Mouse (Mus musculus): ENCODE results near the gene Pcdh7.

The Pcdh7 gene

DNA sequence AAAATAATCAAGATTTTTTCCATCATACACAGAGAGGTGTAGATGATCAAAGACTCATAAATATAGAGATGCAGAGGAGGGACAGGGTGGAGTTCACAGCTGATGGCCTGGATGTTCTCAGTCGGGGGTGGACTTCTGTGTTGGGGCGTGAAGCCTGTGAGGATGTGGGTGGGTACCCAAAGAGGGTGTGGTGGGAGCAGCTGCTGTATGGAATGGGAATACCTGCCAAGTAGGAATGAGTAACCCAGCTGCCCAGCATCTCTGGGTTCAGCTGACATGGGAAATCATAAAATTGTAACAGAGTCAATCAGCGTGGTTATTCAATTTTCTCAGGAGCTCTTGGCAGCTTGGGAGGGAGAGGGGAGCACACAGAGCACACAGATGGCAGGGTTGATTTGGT lies 85.3 kb downstream of the Pcdh7 start:
- DNase-seq: no peak

DNA sequence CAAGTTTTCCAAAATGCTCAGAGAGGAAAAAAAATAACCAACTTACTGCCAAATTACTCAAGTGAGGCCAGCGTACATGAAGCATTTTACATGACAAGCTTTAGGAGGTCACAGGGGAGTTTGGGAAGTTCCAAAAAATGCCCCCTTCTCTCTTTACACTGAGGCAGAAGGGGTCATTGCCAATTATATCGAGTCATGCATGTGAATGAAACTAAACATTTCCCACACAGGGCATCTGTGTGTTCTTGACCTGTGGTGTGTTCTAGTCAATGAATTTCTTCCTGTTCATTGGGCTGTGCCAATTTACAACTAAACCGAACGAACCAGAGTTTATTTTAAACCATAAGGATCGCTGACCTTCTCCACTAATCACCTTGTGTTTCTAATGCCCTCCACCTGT lies 86.1 kb downstream of the Pcdh7 start:
- no peak for DNase-seq

DNA sequence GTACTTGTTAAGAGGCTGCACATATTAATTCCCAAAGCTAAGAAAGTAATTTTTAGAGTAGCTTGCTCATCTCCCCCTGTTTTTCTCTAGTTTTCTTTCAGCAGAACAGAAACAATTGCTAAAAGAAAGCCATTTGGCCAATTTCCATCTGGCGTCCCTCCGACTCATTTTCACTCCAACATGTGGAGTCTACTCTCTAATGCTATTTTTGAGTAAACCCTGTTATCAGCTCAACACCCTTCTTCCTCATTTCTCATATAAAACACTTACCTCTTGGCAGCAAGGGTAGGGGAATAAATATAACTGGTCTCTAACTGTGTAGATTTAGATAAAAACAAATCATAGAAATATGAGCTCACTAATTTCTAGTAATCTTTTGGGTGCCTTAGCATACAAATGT lies 89.6 kb downstream of the Pcdh7 start:
- DNase-seq: no peak

DNA sequence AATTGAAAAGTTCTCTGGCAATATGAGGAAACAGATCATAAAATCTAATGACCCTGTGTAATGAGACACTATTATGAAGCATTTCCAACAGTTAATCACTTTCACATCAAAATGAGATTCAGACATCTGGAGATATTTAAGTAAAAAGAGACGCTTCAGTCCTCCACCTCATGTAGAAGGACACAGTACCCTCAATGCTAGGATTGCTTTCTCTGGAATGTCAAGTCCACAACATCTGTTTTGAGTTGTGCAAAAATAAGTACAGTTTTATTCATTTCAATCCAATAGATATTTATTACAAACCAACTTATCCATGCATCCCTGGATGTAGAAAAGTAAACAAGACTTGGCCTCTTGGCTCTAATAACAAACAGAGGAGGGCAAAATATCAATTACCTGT lies 92.9 kb downstream of the Pcdh7 start:
- no peak for DNase-seq

DNA sequence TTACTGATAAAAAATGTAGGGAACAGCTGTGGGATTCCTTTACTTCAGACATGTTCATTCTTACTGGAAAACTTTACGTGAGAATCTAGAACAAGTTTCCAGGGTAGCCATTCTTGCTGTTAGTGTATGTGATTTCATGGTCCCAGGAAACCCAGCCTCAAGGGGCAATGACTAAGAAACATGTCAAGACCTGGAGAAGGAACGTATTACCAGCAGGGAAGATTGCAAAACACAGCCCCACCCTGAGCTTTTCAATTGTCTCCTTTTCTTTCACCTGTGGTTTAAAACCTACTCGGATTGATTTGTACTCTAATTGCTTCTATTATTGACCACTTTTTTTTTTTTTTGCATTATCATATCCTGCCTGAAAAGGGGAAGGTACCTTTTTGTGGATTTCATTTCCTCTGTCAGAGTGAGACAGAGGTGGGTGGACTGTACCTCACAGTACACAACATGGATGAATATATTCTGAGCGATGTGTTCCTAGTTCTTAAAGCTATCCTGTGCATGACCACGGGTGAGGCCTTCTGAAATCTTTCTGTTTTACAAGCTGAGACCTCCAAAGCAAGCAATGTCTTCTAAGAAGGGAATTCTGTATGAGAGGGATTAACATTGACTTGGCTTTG lies 98.3 kb downstream of the Pcdh7 start:
- no peak for DNase-seq

DNA sequence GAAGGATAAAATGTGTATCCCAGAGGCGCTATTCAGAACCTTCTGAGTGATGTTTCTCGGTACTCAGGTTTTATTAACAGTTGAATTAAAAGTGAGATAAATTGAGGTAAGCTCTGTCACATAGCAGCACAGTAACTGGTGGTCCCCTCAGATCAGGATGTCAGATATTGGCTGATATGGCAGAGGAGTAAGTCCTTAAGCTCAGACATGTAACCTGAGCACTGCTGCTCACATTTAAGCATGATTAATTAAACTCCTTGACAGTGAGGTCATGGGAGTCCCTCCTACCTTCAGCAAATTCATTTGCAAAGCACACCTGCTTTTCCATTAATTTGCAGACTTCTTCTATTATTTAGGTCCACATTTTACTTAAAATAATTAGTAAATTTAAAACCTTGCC lies 102.0 kb downstream of the Pcdh7 start:
- DNase-seq: no peak

DNA sequence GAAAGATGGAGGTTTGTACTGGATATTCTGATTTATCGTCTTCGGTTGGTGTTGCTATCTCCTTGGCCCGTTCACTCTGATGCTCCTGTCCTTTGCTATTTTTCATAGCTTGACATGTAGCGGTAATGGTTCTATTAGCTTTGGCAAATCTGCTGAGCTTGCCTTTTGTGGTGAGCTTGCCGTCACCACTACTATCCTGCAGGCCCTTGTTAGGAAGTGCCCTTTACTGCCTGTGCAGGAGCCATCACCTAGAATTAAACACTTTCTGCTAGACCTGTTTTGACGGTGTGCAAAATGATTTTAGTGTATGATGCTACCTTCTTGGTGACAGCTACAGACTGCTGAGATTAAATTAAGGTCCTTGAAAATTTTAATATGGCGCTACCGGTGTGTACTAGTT lies 103.3 kb downstream of the Pcdh7 start:
- DNase-seq: no peak

DNA sequence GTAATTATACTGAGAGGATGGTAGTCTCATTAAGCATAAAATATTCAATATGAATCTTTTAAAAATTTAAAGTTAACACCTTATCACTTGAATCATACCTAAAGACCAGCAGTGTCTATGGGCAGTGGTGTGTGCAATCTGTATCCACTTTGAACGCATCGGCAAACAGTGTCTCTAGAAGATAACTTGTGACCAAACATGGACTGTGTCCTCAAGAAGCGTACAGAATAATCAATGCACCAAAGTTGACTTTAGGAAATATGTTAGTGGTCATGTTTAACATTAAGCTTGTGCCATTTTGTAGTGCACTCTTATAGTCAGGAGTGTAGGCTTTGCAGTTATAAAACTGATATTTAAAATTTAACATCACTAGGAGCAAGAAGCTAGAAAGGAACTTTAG lies 110.7 kb downstream of the Pcdh7 start:
- DNase-seq: no peak

DNA sequence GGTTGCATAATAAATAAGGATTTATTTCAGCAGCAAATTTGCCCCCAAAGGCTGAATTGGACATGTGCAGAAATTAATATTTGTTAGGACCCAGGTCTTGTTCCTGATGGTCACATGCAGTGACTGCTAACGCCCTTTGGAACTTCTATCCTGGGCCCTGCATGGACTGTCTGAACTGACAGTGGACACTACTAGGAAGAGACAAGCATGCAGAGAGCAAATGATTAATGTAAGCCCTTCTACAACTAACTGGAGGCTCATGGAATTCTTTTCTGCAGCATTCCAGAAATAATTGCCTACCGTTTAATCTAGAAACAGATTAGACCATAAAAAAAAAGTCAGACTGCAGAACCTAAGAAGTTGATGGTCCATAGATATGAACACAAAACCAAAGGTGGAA lies 119.4 kb downstream of the Pcdh7 start:
- DNase-seq: no peak

DNA sequence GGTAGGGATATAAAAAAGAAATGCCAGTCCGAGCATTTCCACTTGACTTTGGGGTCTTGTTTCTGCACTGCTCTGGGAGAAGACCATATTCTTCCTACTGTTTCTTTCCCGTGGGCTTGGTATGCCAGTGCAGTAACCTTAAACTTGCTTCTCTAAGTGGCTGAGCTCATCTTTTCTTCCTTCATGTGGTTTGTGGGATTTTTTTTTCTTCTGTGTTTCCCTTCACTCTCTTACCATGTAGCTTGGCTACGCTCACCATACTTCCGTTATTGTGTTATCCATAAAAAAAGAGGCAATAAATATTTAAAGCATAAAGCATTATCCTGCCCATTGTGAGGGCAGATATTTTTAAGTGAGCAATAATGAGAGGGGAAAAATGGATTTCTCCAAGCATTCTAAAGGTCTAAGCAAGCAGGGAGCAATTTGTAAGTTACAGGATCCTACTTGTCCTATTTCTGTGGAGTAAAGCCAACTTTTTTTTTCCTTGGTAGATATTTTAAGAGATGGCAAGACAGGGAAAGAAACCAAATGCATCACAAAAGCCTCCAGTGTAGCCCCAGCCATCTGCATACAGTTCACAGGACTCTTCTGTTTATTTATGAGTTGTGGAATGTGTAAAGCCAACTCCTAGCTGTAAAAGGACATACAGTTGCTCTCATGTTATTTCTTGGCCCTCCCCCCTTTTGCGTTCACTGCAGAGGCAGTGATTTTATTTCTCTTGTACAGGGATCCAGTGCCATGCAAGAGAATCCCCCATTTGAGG lies 123.8 kb downstream of the Pcdh7 start:
- DNase-seq: no peak

DNA sequence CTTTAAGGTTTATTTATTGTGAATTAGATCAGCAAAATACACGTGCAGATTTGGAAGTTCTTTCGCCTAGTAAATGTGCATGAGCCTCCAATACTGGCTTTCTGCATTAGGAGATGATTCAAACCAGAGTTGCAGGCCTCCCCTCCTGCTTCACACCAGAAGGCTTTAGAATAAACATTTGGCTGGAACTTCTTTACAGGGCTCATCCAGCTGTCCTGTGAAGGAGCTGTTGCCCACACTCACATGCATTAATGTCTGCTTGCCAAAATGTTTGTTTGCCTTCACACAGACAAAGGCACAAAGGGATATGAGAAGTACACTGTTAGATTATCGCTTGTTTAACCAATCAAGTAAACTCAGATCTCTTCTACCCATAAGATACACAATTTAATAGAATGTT lies 129.7 kb downstream of the Pcdh7 start:
- no peak for DNase-seq

DNA sequence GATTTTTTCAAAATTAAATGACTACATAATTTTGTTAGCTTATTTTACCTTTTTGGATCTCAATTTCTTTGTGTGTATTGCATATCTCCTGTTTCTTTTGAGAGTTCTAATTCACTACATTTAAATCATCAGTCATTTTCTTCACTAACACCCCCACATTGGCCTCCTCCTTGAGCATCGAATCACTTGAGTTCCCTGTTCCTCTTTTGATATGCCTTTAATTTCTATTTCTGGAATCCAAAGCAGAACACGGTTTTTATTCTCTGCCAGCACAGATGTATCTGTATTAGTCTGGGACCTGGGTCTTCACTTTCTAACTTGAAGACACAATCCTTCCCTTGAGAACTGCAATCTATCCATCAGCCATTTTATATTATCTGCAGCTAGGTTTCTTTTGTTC lies 132.3 kb downstream of the Pcdh7 start:
- no peak for DNase-seq

DNA sequence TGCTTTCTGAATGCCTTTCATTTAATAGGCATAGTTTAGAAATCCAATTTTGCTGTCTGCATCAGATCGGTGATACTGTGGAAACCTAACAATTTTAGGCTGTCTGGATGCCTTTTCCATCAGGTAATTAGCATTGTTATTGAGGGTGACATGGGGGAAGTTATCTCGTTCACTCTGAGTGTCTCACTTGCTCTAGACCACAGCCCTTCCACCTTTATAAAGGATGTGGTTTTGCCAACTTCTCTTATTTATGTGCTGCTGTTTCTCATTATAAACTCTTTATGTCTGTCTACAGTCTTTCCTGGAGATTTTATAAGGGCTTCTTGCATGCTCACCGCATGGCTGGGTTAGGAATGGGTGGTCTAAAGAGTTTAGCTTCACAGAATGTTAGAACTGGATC lies 139.5 kb downstream of the Pcdh7 start:
- DNase-seq: no peak

DNA sequence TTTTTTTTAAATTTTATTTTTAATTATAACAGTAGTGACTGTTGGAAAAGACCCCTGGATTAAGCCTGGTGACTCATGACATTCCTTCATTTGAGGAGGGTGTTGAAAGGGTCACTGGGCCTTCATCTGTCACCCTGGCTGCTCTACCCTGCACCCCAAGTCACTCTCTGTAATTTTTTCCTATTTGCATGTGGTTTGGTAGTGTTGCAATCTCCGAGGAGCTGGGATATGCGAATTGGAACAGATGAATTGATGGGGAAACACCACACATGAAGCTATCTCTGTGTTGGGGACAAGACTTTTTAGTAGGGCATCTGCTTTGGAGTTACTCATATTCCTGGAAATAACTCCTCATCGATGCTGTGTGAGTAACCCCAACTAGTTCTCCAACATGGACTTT lies 146.5 kb downstream of the Pcdh7 start:
- no peak for DNase-seq

DNA sequence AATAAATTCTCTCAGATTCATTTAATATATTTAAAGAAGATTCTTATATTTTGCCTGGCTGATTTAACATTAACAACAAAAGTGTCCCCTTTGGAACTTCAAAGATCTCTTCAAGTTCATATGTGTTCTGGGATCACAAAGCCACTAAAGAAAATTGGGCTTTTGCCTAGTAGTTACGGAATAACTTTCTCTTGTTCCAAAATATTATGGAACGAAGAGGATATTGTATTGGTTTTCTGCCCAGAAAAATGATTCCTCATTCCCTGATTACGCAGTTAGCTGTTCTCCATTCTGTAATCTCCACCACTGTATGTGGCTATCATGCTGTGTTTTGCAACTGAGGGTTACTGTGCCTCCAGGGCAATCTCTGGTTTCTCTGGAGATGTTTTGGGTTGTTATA lies 147.5 kb downstream of the Pcdh7 start:
- no peak for DNase-seq

DNA sequence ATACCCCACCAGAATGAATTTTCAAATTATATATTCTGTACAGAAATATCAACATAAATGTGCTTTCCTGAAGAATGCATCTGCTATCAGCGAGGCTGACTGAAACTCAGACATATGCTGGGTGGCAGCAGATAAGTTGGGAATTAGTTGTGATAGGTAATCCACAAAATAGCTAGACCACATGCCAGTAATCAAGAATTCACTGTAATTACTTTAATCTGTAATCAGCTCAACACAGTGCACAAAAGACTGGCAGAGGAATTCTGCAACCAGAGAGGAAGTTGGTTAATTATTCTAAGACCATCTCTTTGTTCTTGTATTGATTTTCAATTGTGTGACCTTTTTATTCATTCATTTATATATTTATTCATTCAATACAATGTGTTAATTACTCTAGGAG lies 148.3 kb downstream of the Pcdh7 start:
- DNase-seq: no peak

DNA sequence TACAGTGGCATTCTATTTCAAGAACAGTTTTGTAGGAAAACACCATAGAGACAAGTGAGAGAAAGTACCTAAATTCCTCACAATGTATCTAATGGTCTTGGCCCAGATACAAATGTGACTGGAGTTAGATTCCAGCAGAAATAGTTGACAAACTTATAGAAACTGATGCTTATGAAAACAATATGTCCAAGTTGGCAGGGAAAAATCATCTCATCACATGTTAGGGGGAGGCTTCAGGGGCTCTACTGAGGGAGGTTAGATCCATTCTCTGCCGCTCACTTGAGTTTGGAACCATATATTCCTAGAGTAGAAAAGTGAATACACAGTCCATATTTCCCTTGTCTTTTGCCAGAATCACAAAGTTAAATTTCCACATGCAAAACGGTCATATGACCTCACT lies 150.1 kb downstream of the Pcdh7 start:
- DNase-seq: no peak

DNA sequence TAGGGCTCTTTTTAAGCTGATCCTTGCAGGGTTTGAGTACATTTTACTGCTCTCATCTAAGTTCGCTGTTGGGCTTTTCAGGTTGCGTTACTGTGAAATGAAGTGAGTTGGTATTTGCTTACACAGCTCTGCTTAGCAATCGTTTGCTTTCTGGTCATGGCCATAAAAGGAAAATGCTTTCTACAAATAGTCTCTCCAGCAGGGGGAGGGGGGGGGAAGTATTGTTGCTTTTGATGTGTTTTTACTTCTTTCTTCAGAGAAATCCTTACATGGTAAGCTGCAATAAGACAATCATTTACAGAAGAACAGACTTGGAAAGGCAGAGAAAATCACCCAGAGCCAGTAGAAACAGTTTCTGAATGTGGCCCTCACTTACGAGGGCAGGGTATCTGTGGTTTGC lies 150.9 kb downstream of the Pcdh7 start:
- DNase-seq: peak in 1 of 2 experiments; percentile 4

DNA sequence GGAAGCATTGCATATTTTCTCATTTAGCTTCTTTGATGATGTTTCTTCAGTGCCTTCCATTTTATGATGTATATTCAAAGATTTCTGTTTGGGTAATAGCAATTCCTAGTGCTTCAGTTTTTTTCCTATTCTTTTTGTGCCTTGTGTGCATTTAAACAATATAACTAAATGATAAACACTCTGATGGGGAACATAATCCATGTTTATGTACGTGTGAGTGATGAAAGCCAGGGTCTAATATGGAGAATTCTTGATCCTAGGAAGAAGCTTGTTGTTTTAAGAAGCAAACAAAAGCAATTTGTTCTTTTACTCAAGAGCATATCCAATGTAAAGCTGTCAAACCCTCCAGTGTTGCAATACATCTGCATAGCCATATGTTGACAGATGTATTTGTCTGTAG lies 153.0 kb downstream of the Pcdh7 start:
- DNase-seq: no peak

DNA sequence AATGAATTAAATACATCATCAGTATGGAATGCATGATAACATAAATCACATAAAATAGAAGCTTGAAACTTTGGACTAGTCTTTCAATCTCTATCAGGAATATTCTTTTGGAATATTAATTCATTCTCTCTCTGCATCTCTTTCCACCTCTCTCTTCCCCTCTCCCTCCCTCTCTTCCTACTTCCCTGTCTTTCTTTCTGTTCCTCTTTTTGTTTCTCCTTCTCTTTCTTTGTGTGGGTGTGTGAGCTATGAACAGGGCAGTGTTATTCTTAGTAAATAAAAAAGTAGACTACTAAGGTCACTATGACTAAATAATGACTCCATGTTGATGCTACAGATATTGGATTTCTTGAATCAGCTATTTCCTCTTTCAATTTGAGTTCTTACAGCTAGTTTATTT lies 167.2 kb downstream of the Pcdh7 start:
- DNase-seq: no peak

DNA sequence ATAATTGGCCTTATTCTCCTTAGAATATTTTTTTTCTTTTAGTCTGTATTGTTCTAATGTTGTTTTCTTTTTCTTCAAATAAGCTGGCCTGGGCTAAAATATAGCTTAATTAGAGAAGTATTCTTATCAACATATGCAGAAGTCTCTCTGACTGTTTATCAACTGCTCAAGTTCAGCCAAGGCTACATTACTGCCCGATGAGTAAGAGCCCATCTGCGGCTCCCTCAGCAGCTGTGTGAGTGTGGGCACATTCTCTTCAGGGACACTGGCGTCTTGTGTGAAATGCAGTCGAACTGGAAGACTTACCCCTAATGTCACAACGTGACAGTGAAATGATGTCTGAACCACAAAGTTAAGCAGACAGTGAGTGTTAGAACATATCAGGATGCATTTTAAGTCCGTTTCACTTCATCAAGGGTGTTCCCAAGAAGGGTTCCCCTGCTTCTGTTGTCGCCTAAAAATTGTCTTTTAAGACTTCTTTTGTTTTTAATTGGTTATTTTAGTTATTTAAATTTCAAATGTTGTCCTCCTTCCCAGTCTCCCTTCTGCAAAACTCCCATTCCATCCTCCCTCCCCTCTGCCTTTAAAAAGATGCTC lies 181.3 kb downstream of the Pcdh7 start:
- peak; percentile 8 to 39 for DNase-seq

DNA sequence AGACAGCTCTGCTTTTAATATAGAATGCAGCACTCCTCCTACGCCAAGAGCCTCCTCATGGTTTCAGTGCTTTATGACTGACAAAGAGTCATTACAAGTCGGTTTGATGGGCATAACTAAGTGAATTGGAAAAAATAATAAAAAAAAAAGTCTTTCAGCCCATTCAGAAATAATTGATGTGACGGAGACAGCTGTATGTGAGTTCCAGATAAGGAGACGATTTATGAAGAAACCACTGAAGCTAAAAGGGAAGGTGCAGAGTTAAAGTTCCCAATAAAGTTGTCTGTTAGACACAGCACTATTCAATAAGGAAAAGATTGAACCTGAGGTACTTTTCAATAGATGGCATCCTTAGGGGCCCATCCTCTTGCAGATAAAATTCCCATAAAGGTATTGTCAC lies 189.5 kb downstream of the Pcdh7 start:
- no peak for DNase-seq

DNA sequence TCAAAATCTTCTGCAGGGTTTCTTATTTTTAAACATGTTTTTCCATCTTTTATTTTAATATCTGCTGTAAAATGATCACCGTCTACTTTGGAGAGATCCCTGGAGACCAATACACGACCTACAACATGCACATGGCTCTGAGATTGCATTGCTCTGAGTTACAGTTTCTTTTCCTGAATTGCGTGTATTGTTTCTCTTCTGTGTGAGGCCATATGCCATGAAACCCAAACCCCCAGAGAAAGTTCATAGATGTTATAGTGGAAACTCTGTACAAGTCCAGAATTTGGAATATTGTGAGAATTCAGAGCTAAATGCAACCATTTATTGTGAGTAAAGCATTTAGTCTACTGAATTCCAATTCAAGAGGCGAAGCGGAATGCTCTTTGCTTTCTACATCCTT lies 203.4 kb downstream of the Pcdh7 start:
- DNase-seq: no peak

DNA sequence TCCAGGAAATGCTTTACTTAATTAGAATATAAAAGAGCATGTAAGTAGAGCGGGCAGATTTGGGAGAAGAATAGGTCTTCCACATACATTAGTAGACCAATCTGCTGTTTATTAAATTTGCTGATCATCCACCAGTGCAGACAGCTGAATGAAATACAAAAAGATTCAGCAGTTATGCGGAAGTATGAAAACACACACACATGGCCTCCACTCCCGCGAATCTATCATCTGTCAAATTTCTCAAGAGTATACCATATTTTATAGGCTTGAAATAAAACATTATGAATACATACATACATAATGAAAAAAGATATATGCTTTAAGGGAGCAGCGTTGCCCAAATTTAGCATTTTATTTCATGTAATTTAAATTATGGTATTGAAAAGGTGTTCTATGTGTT lies 213.6 kb downstream of the Pcdh7 start:
- no peak for DNase-seq

DNA sequence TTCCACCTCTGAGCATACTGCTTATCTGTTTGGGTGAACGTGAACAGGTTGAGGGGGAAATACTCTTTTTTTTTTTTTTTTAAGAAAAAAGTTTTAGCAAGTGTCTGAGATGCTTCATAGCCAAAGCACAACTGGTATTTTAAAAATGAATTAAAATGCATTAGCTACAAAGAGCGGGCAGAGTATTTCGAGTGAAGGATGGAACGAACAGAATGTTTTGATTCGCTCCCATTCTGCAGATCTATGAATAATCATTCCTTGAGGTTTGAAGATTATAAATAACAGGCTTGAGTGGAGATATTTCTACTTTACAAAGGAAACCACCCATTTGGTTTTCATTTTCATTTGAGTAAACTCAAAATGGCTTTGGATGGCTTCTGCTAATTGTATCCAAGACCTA lies 214.0 kb downstream of the Pcdh7 start:
- DNase-seq: no peak
